Mouse (Mus musculus) intestine, embryonic 16.5 days (tissue): ENCODE data around the gene 1700042G07Rik. TPM values are rescaled to one million over a fixed set of nuclear protein-coding genes. Genes with fewer than 3 reads are reported as not detected.

ENCODE experiments used
- ATAC-seq: fragments of 200-750 bp; cut with Nextera tagmentation; 2 replicates; pipeline ENCODE4 v1.8.0; 2017; ENCODE audit warnings: moderate TSS enrichment, moderate library complexity
- H3K27ac ChIP-seq: fragments of 300-500 bp; sonication (generic); 2 replicates; pipeline ENCODE4 v1.5.1; 2014; ENCODE audit warnings: mild to moderate bottlenecking, low read length
- H3K27me3 ChIP-seq: fragments of 300-500 bp; sonication (generic); replicated peaks from 2 replicates; pipeline ENCODE4 v1.6.1; 2014; ENCODE audit warnings: low read length, control low read depth, mixed read lengths; ENCODE audit not compliant: control insufficient read depth, insufficient read depth
- H3K36me3 ChIP-seq: fragments of 300-500 bp; sonication (generic); 2 replicates; pipeline ENCODE4 v1.6.1; 2014; ENCODE audit warnings: low read length, control low read depth; ENCODE audit not compliant: control insufficient read depth, insufficient read depth
- H3K4me1 ChIP-seq: fragments of 300-500 bp; sonication (generic); 2 replicates; pipeline ENCODE4 v1.6.1; 2014; ENCODE audit warnings: low read length, control low read depth, mixed read lengths; ENCODE audit not compliant: control insufficient read depth, insufficient read depth
- H3K4me2 ChIP-seq: fragments of 300-500 bp; sonication (generic); 2 replicates; pipeline ENCODE4 v1.6.1; 2014; ENCODE audit warnings: low read depth, low read length, control low read depth
- H3K4me3 ChIP-seq: fragments of 300-500 bp; sonication (generic); 2 replicates; pipeline ENCODE4 v1.5.1; 2014; ENCODE audit warnings: mild to moderate bottlenecking, low read length
- H3K9ac ChIP-seq: fragments of 300-500 bp; sonication (generic); 2 replicates; pipeline ENCODE4 v1.6.1; 2014; ENCODE audit warnings: low read depth, low read length
- H3K9me3 ChIP-seq: fragments of 300-500 bp; sonication (generic); 2 replicates; pipeline ENCODE4 v1.6.1; 2016; ENCODE audit warnings: low read length, control low read depth; ENCODE audit not compliant: control insufficient read depth
- WGBS: fragments of 180-500 bp; shearing (Covaris S2); extraction: QIAGEN DNeasy Blood & Tissue Kit; methylation state at CpG from one replicate; pipeline ENCODE4 v1.1.7; 2014; 5-methylcytosine and 5-hydroxymethylcytosine counted together
- polyA plus RNA-seq: library from polyadenylated mRNA; unstranded; fragments of >200 nt; fragmentation: Nextera tagmentation; extraction: Ambion mirVana; gene quantifications from 2 replicates; pipeline ENCODE4 v1.2.1, GENCODE M21; 2015

The 1700042G07Rik gene
- polyA plus RNA-seq, 1 experiment from 2014 or later = not detected

DNA sequence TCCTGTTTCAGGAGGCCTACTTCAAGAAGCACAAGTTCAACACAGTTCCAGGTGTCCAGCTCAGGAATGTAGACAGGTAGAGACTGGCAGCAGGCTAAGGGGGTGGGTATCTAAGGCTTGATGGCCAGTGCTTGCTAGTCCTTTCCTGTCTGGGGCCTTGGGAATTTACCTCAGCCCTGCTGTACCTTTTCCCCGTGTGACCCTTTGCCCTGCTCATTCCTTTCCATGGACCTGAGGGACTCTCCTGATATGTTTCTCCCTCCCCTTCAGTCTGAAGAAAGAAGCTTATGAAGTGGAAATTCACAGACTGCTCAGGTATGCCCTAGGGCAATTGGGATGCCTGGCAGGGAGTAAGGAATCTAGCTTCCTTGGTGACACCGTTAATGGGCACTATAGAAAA is 15.3 kb upstream of the 1700042G07Rik start:
- Histone ChIP-seq H3K27ac (no peak overlapping the region), H3K4me2 (no peak overlapping the region), H3K4me1 (no peaks in the 10 kb centered on the region), H3K9ac (no peak overlapping the region), H3K4me3 (no peak overlapping the region), H3K9me3 (no peaks in the 10 kb centered on the region), H3K36me3 (peaks cover 32% of the 10 kb centered on the region), H3K27me3 (no peaks in the 10 kb centered on the region)
- WGBS = 90% methylated on average over 2 of the region's 2 CpGs
- ATAC-seq = no peak

DNA sequence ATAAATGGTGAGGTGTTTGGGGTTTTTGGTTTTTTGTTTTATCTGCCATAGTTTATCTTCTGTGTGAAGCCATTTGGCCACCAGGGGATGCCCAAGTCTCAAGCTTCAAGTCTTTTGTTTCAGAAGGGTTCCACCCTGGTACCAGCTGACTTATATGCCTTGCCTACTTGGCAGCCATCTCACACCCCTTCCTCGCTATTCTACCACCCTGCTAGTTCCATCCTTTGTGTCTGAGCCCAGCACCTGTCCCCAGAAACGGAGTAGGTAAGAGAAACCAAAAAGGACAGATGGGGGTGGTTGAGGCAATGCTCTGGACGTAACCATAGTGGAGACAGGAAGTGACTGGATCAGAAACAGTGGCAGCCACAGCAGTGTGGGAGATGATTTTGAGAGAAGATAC is 13.3 kb upstream of the 1700042G07Rik start:
- H3K9me3 ChIP-seq = no peaks in the 10 kb centered on the region
- no peak overlapping the region for H3K4me2 ChIP-seq
- H3K36me3 ChIP-seq = peaks cover 21% of the 10 kb centered on the region
- no peaks in the 10 kb centered on the region for H3K27me3 ChIP-seq
- no peak overlapping the region for H3K9ac ChIP-seq
- no peak for ATAC-seq
- H3K4me3 ChIP-seq = no peak overlapping the region
- no peak overlapping the region for H3K27ac ChIP-seq
- WGBS = 82% methylated on average over 3 of the region's 3 CpGs
- H3K4me1 ChIP-seq = peaks cover 9% of the 10 kb centered on the region

DNA sequence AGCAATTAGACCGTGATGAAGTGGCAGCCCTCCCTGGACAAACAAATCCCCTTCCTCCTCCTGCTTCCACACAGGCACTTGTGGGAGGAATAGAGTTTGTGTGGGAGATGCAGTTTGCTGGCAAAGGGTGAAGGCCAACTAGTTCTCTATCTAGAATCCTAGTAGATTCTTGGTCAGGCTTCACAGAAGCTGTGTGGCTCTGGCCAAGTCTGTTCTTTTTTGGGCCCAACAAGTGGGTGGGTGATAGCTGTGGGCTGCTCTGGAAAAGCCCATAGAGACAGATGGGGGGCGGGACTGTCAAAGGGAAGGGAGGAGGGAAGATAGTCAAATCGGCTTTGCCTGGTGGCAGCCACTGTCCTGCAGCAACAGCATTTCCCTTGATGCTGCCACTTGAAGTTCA is 12.4 kb upstream of the 1700042G07Rik start:
- peaks cover 16% of the 10 kb centered on the region for H3K36me3 ChIP-seq
- H3K9ac ChIP-seq = no peak overlapping the region
- H3K27me3 ChIP-seq = no peaks in the 10 kb centered on the region
- H3K4me3 ChIP-seq = no peak overlapping the region
- H3K9me3 ChIP-seq = no peaks in the 10 kb centered on the region
- no peak for ATAC-seq
- no peak overlapping the region for H3K4me2 ChIP-seq
- H3K27ac ChIP-seq = no peak overlapping the region
- WGBS = 91% methylated on average over 3 of the region's 3 CpGs
- peaks cover 13% of the 10 kb centered on the region for H3K4me1 ChIP-seq

DNA sequence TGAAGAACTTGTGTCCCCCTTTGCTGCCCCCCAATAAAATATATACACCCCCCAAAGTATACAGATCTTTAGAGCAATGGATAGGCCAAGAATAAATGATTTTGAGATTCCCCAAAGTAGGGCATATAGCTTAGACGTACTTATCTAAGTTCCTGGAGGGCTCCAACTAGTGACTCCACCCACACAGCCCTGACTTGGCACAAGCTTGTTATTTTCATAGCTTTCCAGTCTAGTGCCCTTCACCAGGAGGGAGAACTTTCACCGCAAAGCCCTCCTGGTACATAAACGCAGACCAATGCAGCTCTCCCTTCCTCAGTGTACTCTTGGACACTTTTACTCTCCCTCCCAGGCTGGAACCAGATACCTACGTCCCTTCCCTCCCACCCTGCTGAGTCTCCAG is 11.0 kb upstream of the 1700042G07Rik start:
- 85% methylated on average over 4 of the region's 4 CpGs for WGBS

DNA sequence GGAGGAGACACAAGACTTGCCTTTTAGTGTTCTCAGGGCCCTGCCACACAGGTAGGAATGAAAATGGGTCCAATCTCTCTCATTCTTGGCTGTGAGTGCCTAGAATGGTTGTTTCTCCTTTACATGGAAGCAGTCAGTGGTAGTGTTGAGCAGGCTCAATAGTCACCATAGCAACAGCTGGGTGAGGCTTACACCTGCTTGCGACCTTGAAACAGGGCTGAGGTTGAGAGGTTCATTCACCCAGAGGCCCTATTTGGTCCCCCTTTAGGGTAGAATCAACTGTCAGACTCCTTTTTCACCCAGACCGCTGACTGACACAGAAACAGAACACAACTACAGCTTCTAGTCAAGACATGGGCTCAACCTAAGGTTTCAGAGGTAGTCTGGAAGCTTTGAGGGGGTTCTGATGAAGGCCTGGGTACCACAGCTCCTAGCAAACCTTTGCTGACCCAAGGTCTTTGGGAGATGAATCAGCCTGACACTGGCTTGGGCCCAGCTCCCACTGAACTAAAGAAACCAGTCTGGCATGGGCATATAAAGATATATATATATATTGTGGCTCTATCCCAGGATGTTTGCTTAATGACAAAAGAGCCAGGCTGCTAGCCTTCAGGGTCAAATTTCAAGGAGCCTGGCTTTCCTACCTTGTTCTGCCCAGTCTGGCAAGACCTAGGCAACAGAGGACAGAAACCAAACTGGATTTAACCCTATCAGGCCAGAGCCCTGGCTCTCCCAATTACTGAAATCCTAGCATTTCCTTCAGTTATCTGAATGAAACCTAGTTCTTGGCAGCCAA is 8.2 kb upstream of the 1700042G07Rik start:
- Histone ChIP-seq H3K4me1 (peaks cover 17% of the 10 kb centered on the region), H3K36me3 (no peaks in the 10 kb centered on the region), H3K4me2 (peak overlapping the region; percentile 12; the same call in 1 of the 2 replicates), H3K27me3 (no peaks in the 10 kb centered on the region), H3K27ac (peak overlapping the region; percentile 76), H3K4me3 (no peak overlapping the region), H3K9ac (no peak overlapping the region), H3K9me3 (no peaks in the 10 kb centered on the region)
- peak; percentile 45 for ATAC-seq
- WGBS = 53% methylated on average over 2 of the region's 2 CpGs

More for the DNA sequence above, 11.0 kb upstream of the 1700042G07Rik start:
- H3K36me3 ChIP-seq = peaks cover 5% of the 10 kb centered on the region; the same call in 1 of the 2 replicates
- H3K4me1 ChIP-seq = peaks cover 17% of the 10 kb centered on the region
- H3K4me2 ChIP-seq = no peak overlapping the region
- no peak overlapping the region for H3K4me3 ChIP-seq
- no peak overlapping the region for H3K27ac ChIP-seq
- no peak overlapping the region for H3K9ac ChIP-seq
- H3K9me3 ChIP-seq = no peaks in the 10 kb centered on the region
- no peaks in the 10 kb centered on the region for H3K27me3 ChIP-seq
- ATAC-seq = no peak

DNA sequence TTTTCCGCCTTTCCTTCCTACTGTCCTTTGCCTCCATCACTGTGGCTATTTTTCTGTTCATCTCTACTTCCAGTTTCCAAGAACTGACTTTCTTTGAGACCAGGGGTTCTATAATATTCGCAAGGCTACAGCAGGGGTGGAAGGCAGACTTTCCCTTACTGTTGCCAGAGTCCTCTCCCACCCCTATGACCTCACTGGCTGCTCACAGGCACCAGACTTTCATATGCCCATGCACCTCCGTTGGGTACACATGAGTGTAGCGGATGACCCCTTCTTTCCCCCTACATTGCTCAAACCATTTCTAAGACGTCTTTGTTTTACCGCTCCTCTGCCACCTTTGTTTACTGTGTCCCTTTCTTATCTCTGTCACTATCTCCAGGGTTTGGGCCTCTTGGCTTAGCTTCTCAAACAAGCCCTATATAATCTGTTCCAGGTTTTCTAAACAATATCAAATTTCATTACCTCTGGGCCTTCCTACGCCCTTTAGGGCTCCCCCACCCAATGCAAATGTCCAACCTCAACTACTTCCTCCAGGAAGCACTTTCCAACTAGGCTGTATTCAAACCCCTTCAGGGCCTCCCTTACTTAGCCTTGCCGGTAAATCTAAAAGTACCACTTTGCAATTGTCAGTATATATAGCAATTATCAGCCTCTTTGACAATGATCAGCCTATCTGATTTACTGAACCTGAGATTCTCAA is 7.3 kb upstream of the 1700042G07Rik start:
- peak; percentile 61 for ATAC-seq
- H3K4me1 ChIP-seq = peaks cover 17% of the 10 kb centered on the region
- H3K4me3 ChIP-seq = no peak overlapping the region
- H3K4me2 ChIP-seq = peak overlapping the region; percentile 18; the same call in 1 of the 2 replicates
- H3K27me3 ChIP-seq = no peaks in the 10 kb centered on the region
- H3K9ac ChIP-seq = no peak overlapping the region
- H3K9me3 ChIP-seq = no peaks in the 10 kb centered on the region
- WGBS = 39% methylated on average over 8 of the region's 8 CpGs
- peak overlapping the region; percentile 76 for H3K27ac ChIP-seq
- H3K36me3 ChIP-seq = no peaks in the 10 kb centered on the region

DNA sequence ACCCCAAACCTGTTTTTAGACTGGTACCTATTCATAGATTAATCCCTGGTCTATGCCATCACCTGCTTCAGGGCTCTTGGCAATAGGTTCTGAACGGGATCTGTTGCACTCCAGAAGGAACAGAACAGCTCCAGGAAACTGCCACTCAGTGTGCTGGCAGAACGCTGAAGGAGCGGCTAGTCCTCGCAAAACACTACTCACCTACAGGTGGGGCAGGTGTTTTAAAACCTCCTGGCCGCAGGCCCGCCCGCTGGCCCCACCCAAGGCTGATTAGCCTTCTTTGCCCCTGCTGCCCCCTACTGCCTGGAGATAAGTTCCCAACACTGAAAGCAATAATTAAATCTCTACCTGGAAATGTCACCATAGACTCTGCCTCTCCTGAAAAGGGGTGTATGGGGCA is 5.8 kb upstream of the 1700042G07Rik start, which contains the start of gene Tspan1:
TSS of gene Tspan1 (minus strand) at position 198 of the 400 bp plus-strand sequence.
- H3K4me1 ChIP-seq = peaks cover 17% of the 10 kb centered on the region
- peak within 1 kb of the TSS; percentile 20 for H3K4me3 ChIP-seq
- 0 out of 2 replicates have a peak within 1 kb of the TSS, but pooled peaks have one; percentile 16 for H3K9ac ChIP-seq
- peak within 1 kb of the TSS; percentile 63 for H3K27ac ChIP-seq
- peak within 1 kb of the TSS; percentile 25 for H3K4me2 ChIP-seq
- ATAC-seq = peak; percentile 69
- no peaks in the 10 kb centered on the region for H3K27me3 ChIP-seq
- H3K36me3 ChIP-seq = no peaks in the 10 kb centered on the region
- H3K9me3 ChIP-seq = no peaks in the 10 kb centered on the region
- WGBS = 20% methylated on average over 7 of the region's 7 CpGs

DNA sequence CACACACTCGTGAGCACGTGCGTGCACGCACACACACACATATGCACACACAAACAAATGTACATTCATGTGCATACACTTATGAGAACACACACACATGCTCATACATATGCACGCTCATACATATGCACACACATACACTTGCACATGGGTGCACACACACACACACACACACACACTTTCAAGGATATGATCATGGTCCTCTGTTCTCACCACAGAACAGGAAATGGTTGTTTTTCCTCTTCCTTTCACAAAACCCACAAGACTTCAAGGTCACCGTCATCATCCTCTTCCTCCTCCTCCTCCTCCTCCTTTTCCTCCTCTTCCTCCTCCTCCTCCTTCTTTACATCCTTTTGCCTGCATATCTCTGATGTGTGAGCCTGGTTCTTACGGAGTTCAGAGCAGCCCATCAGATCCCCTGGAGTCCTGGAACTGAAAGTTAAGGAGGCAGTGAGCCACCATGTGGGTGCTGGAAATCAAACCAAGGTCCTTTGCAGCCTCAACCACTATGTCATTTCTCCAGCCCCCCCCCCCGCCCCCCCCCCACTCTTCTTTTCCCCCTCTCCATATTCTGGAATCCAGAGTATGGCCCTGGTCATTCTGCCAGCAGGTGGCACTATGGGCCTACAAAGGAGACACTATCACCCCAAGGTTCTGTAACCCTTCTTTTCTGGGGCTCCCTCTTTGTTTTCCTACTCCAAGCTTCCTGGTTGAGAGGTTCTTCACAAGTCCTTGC is 4.4 kb upstream of the 1700042G07Rik start:
- Histone ChIP-seq H3K9ac (no peak overlapping the region), H3K36me3 (no peaks in the 10 kb centered on the region), H3K9me3 (no peaks in the 10 kb centered on the region), H3K4me3 (no peak overlapping the region), H3K4me1 (peaks cover 17% of the 10 kb centered on the region), H3K27ac (no peak overlapping the region), H3K4me2 (no peak overlapping the region), H3K27me3 (no peaks in the 10 kb centered on the region)
- no peak for ATAC-seq
- WGBS = 81% methylated on average over 7 of the region's 8 CpGs

DNA sequence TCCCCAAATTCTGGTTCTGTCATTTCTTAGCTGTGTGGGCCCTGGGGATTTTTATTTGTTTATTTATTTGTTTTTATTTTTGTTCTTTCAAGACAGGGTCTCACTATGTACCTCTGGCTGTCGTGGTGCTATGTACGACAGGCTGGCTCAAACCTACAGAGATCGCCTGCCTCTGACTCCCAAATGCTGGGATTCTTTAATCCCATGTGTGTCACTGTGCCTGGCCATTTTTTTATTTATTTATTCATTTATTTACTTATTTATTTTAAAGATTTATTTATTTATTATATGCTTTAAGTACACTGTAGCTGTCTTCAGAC is 3.9 kb upstream of the 1700042G07Rik start:
- Histone ChIP-seq H3K4me2 (no peak overlapping the region), H3K36me3 (no peaks in the 10 kb centered on the region), H3K9ac (no peak overlapping the region), H3K4me1 (peaks cover 15% of the 10 kb centered on the region), H3K4me3 (no peak overlapping the region), H3K27ac (no peak overlapping the region), H3K9me3 (no peaks in the 10 kb centered on the region), H3K27me3 (no peaks in the 10 kb centered on the region)
- 64% methylated on average over 3 of the region's 3 CpGs for WGBS
- no peak for ATAC-seq
